Mouse (Mus musculus) embryonic fibroblast, embryonic 13.5 days (primary cell): ENCODE results near the gene Msh6. TPM values are rescaled to one million over a fixed set of nuclear protein-coding genes. Genes with fewer than 3 reads are reported as not detected.
A peak's percentile ranks its signal among the peaks of the same experiment; 100 is the strongest.
"Not testable (repeated sequence)": the region's sequence is repeated elsewhere in the genome, so short reads cannot be mapped to it uniquely, and the experiment has no call there.

Experiments used
- H3K27ac ChIP-seq: 2 replicates; pipeline ENCODE4 v1.5.1; 2012; ENCODE audit warnings: low read length, control low read depth, inconsistent platforms; ENCODE audit not compliant: insufficient read depth
- H3K4me1 ChIP-seq: 2 replicates; pipeline ENCODE4 v1.6.1; 2011; ENCODE audit warnings: low read length; ENCODE audit not compliant: control insufficient read depth, insufficient read depth
- H3K4me3 ChIP-seq: 2 replicates; pipeline ENCODE4 v1.5.1; 2011; ENCODE audit warnings: mild to moderate bottlenecking, control low read depth, low read length; ENCODE audit not compliant: insufficient read depth
- CTCF ChIP-seq: IDR thresholded peaks from 2 replicates; pipeline ENCODE4 v1.5.1; 2011; ENCODE audit warnings: mild to moderate bottlenecking, control low read depth, low read length, moderate library complexity, borderline replicate concordance; ENCODE audit not compliant: insufficient read depth
- POLR2A ChIP-seq: IDR thresholded peaks from 2 replicates; pipeline ENCODE4 v1.6.1; 2011; ENCODE audit warnings: low read depth, mild to moderate bottlenecking, control low read depth, low read length, moderate library complexity
- polyA plus RNA-seq: library from polyadenylated mRNA; stranded (reverse); fragments of >200 nt; gene quantifications from 2 replicates; pipeline ENCODE4 v1.2.4, GENCODE M21; 2011; ENCODE audit warnings: low read depth; ENCODE audit not compliant: missing spikeins, insufficient read length

The Msh6 gene
- 36.7 and 45.4 TPM in 2 replicates for polyA plus RNA-seq

- Histone ChIP-seq H3K4me3 (peak within 1 kb of the TSS; percentile 81), H3K27ac (peak within 1 kb of the TSS; percentile 60), H3K4me1 (no peaks in the 10 kb centered on the region; the same call in 1 of the 2 replicates)
- TF ChIP-seq POLR2A (peak; percentile 87), CTCF (no peak)
Observed at GRCm38 (mm10) chr17:87974629-87975228, at the start of gene Msh6. Gene Msh6, plus strand, starts transcription at chr17:87975062.

DNA sequence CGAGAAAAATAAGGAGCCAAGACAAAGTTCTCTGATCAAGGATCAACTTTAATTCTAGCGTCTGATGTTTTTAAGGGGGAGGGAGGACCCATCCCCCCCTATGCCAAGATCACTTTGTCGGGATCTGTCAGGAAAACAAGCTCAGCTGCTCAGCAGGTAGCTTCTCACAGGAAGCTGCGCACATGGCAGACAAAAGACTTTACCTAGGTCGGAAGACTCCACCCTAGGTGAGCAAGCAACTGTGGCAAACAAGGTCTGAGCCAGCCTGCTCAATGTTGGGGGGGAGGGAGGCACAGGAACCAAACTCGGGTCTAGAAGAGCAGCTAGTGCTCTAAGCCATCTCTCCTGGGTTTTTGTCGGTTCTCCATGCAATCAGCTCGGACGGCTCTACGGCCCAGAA lies 40.5 kb upstream of the Msh6 start:
- TF ChIP-seq POLR2A (no peak), CTCF (no peak)
- H3K27ac ChIP-seq: no peak overlapping the region

DNA sequence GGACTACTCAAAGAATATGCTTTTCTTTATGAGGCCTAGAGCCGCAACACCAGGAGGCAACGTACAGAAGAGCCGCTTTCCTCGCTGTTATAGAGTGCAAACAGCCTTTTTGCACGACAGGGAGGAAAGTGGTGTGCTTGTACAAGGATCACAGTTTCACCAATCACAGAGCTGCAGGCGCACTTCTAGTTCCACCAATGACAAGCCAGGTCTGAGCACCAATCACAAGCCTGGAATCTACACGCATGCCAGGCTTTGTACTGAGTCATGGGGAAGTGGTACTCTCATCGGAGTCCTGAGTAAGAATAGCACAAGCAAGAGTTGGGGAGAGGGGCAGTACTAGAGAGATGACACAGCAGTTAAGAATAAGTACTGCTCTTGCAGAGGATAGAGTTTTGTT lies 40.1 kb upstream of the Msh6 start:
- Histone ChIP-seq H3K4me1 (no peaks in the 10 kb centered on the region), H3K27ac (no peak overlapping the region), H3K4me3 (no peak overlapping the region)
- TF ChIP-seq POLR2A (no peak), CTCF (no peak)

More for the DNA sequence above, 40.5 kb upstream of the Msh6 start:
- no peak overlapping the region for H3K4me3 ChIP-seq
- H3K4me1 ChIP-seq: no peaks in the 10 kb centered on the region

DNA sequence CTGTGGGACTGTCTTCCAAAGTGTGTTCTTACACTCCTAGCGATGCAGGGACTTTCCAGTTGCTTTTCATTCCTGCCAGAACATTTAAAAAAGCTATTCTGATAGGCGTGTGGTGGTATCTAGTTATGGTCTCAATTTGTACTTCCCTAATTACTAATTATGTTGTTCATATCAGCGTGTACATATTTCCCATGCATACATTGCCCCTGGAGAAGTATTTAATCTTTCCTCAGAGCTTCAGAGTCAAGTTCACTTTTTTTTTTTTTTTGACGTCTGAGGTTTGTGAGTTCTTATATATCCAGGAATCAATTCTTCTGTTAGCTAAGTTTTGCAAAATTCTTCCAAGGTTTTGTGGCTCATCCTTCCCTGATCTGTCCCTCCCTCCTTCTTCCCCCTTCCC lies 38.7 kb upstream of the Msh6 start:
- Histone ChIP-seq H3K4me3 (no peak overlapping the region), H3K4me1 (no peaks in the 10 kb centered on the region), H3K27ac (no peak overlapping the region)
- TF ChIP-seq CTCF: no peak
- TF ChIP-seq POLR2A: no peak

DNA sequence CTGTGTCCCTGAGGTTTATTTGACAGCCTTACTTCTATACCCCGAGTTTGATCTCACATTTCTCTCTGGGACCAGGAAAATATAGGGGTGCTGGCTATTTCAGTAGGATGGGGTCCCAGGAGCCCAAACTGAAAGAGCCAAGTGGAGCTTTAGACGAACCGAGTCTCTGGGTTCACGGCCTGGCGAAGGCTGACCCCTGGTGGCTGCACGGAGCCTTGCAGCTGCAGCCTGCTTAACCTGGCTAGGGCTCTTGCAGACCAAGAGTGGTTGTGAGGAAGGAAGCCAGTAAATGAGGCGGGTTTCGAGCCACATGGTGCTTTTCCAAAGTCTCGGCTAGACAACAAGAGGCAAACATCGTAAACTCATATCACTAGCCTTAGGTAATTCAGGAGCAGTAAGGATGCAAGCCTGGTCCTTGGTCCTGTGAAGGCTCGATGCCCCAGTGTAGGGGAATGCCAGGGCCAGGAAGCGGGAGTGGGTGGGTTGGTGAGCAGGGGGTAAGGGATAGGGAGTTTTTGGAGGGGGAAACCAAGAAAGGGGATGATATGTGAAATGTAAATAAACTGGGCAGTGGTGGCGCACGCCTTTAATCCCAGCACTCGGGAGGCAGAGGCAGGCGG lies 25.8 kb upstream of the Msh6 start:
- Histone ChIP-seq H3K4me1 (no peaks in the 10 kb centered on the region), H3K4me3 (no peak overlapping the region), H3K27ac (no peak overlapping the region)
- TF ChIP-seq CTCF (peak; percentile 98), POLR2A (no peak)

- H3K4me1 ChIP-seq, H3K27ac ChIP-seq, H3K4me3 ChIP-seq: not testable (repeated sequence)
Observed at GRCm38 (mm10) chr17:87954618-87955124, 20.2 kb upstream of the Msh6 start.

DNA sequence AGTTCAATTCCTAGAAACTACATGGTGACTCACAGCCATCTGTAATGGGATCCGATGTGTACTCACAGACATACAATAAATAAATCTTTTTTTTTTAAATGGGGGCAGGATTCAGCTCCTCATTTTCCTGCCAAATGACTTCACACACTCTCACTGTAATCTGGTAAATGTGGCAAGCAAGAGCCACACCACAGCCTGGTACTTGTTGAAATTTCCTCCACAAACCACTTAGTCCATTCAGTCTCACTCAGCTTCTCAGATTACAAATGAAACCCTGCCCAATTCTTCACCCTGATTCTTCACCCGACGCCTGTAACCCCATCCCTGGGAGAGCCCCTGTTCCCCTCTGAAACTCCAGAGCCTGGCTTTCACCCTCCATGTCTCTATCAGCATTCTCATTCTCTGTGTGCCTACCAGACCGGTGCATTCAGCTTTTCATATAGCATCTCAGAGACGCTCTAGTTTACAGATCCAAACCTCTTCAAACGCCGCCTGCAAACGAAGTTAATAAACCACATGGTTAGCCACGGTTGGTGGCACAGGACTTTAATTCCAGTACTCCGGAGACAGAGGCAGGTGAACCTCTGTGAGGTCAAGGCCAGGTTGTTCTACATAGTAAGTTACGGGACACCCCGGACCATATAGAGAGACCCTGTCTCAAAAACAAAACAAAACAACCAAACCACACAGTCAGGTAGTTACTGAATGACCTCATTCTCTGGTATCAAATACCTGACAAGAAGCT lies 17.6 kb upstream of the Msh6 start:
- TF ChIP-seq POLR2A (no peak), CTCF (no peak)
- no peaks in the 10 kb centered on the region for H3K4me1 ChIP-seq
- no peak overlapping the region for H3K27ac ChIP-seq
- H3K4me3 ChIP-seq: no peak overlapping the region

- H3K27ac ChIP-seq: no peak overlapping the region
- H3K4me1 ChIP-seq: no peaks in the 10 kb centered on the region
- no peak for TF ChIP-seq POLR2A
- no peak for TF ChIP-seq CTCF
- H3K4me3 ChIP-seq: no peak overlapping the region
Observed at GRCm38 (mm10) chr17:87958283-87958682, 16.6 kb upstream of the Msh6 start.

DNA sequence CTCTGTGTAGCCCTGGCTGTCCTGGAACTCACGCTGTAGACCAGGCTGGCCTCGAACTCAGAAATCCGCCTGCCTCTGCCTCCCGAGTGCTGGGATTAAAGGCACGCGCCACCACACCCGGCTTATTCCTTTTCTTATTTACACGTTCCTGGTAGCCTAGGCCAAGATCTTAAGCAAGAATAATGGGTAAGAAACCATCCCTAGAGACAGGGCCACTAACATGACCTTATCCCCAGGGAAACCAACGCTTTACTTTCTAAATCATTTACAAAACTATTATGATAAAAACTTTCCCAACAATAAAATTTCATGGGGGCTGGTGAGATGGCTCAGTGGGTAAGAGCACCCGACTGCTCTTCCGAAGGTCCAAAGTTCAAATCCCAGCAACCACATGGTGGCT lies 15.5 kb upstream of the Msh6 start:
- H3K4me1 ChIP-seq, H3K27ac ChIP-seq, H3K4me3 ChIP-seq: not testable (repeated sequence)

DNA sequence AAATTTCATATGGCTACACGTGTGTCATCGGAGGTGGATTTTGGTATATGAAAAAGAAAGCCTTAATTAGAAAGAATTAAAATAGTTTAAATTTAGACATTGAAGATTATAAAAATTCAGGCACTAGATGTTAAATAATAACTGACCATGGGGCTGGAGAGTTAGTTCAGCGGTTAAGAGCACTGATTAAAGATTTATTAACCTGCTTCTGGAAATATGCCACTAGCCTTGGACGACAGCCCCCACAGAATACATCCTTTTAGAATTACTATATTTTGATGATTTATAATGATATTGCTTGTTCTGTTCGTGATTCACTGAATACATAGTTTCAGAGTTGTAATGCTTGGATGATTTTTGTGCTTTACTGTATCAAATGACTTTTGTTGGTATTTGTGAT lies 14.9 kb upstream of the Msh6 start:
- H3K4me3 ChIP-seq, H3K4me1 ChIP-seq, H3K27ac ChIP-seq: not testable (repeated sequence)
